Mouse (Mus musculus) embryonic facial prominence, embryonic 11.5 days (tissue): ENCODE measurements at regions not wholly inside any gene's neighbourhood (a gene's known extent, or its start where the extent isn't known, plus 50 kb on each side); places are given as distances from the start of the nearest gene placed in this dataset.
A peak's percentile ranks its signal among the peaks of the same experiment; 100 is the strongest.

ENCODE experiments used
- ATAC-seq: fragments of 200-750 bp; cut with Nextera tagmentation; replicated peaks from 2 replicates; pipeline ENCODE4 v1.8.0; 2017; ENCODE audit warnings: low read depth; ENCODE audit not compliant: insufficient number of reproducible peaks, low FRiP score, low TSS enrichment
- DNase-seq: peaks from one replicate; pipeline ENCODE4 v3.0.0-alpha.2; 2015; ENCODE audit warnings: low spot score
- H3K27ac ChIP-seq: fragments of 300-500 bp; sonication (generic); replicated peaks from 2 replicates; pipeline ENCODE4 v1.5.1; 2014; ENCODE audit warnings: mild to moderate bottlenecking, low read depth, low read length, control low read depth
- H3K27me3 ChIP-seq: fragments of 300-500 bp; sonication (generic); 2 replicates; pipeline ENCODE4 v1.6.1; 2014; ENCODE audit warnings: mild to moderate bottlenecking, low read length, moderate library complexity, mixed read lengths; ENCODE audit not compliant: control insufficient read depth, insufficient read depth
- H3K36me3 ChIP-seq: fragments of 300-500 bp; sonication (generic); replicated peaks from 2 replicates; pipeline ENCODE4 v1.6.1; 2014; ENCODE audit warnings: low read depth, mild to moderate bottlenecking, low read length, moderate library complexity, mixed read lengths; ENCODE audit not compliant: control insufficient read depth, insufficient read depth
- H3K4me1 ChIP-seq: fragments of 300-500 bp; sonication (generic); 2 replicates; pipeline ENCODE4 v1.6.1; 2014; ENCODE audit warnings: low read length, mixed read lengths; ENCODE audit not compliant: control insufficient read depth, insufficient read depth
- H3K4me2 ChIP-seq: fragments of 300-500 bp; sonication (generic); 2 replicates; pipeline ENCODE4 v1.6.1; 2014; ENCODE audit warnings: low read depth, mild to moderate bottlenecking, control low read depth, low read length, moderate library complexity
- H3K4me3 ChIP-seq: fragments of 300-500 bp; sonication (generic); 2 replicates; pipeline ENCODE4 v1.5.1; 2014; ENCODE audit warnings: low read depth, low read length, control low read depth
- H3K9ac ChIP-seq: fragments of 300-500 bp; sonication (generic); replicated peaks from 2 replicates; pipeline ENCODE4 v1.6.1; 2014; ENCODE audit warnings: mild to moderate bottlenecking, control low read depth, low read length
- H3K9me3 ChIP-seq: fragments of 300-500 bp; sonication (generic); replicated peaks from 2 replicates; pipeline ENCODE4 v1.6.1; 2016; ENCODE audit warnings: mild to moderate bottlenecking, low read length, inconsistent platforms, mixed read lengths; ENCODE audit not compliant: control insufficient read depth
- WGBS: fragments of 180-500 bp; shearing (Covaris S2); extraction: QIAGEN DNeasy Blood & Tissue Kit; methylation state at CpG from one replicate; pipeline ENCODE4 v1.1.7; 2014; 5-methylcytosine and 5-hydroxymethylcytosine counted together

DNA sequence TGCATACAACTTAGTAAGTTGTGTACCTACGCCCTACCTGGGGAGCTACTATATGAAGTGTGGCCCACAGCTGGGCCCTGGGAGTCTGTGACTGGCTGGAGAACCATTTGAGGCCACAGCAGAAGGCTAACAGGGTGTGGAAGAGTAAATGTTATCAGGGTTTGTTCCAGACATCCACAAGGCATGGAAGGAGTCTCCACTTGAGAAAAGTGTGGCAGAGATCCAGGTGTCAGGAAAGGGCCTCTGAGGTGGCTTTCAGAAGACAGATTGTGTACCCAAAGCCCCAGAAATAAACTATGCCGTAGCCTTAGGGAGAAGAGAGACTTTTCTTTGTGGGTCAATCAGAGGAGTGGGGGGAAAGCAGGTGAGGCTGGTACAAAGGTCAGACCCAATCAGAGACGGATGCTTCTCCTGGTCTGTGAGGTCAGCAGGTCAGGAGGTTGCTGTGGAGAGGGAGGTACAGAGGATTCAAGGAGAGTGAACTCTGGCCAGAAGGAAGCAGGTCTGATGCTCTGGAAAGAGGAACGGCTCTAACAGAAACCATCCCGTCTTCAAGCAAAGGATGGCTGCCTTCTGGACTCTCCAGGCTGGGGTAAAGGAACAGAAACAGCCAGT, 93.9 kb upstream of the Ercc6l2 start:
- H3K27ac ChIP-seq, result no peak overlapping the region
- 62% methylated on average over 5 of the region's 5 CpGs for WGBS

DNA sequence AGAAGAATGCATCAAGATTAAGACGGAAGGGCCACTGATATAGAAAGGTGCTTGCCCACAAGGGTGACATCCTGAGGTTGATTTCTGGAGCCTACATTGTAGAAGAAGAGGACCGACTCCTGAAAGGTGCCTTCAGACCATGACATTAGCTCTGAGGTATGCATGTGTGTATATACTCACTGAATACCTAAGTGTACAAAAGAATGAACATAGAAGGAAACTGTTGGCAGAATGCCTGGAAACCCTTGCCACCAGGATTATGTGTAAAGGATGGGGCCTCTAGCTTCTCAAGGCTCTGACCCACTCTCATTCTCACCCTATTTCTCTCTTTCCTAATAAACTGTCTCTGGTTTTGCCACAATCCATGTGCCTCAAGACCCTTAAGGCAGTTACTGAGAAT, 90.7 kb upstream of the Ercc6l2 start:
- WGBS, result 94% methylated on average over 2 of the region's 2 CpGs
- no peaks in the 10 kb centered on the region for H3K27me3 ChIP-seq
- no peak overlapping the region for H3K4me3 ChIP-seq
- H3K9me3 ChIP-seq, result no peaks in the 10 kb centered on the region
- DNase-seq (no peak), ATAC-seq (no peak)
- H3K27ac ChIP-seq, result no peak overlapping the region
- H3K4me1 ChIP-seq, result no peaks in the 10 kb centered on the region; the same call in 1 of the 2 replicates
- H3K4me2 ChIP-seq, result no peak overlapping the region
- H3K9ac ChIP-seq, result no peak overlapping the region
- no peaks in the 10 kb centered on the region for H3K36me3 ChIP-seq

More for the DNA sequence above, 93.9 kb upstream of the Ercc6l2 start:
- Histone ChIP-seq H3K4me1 (no peaks in the 10 kb centered on the region; the same call in 1 of the 2 replicates), H3K4me2 (no peak overlapping the region), H3K4me3 (no peak overlapping the region), H3K36me3 (no peaks in the 10 kb centered on the region), H3K27me3 (no peaks in the 10 kb centered on the region), H3K9me3 (no peaks in the 10 kb centered on the region), H3K9ac (no peak overlapping the region)
- DNase-seq, result no peak
- ATAC-seq, result no peak

DNA sequence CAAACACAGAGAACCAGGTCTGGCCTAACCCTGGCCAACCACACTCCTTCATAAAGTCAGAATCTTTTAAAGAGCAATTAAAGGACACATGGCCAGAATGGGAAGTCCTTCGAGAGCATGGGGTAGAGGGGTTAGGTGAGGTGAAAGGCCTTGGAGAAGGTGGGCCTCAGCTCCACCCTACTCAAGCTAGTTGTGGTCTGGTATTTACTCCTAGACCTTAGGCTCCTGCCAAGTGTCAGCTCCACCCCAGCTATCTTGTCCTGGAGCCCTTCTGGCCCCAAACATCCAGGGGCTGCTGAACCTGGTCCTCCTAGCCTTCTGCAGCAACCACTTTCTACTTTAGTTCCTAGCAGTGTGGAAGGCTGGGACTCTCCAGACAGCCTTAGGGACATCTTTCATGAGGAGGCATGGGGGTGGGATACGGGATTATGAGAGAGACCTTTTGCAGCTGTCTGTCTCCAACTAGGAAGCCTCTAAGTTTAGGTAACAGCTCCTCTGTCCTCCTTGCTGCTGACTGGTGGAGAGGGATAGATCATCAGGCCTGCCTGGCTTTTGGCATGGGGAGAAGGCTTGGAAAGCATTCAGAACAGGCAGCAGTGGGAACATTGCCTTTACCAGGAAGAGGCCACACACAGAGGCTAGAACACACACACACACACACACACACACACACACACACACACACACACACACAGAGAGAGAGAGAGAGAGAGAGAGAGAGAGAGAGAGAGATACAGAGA, 90.0 kb upstream of the Ercc6l2 start:
- Histone ChIP-seq H3K4me3 (no peak overlapping the region), H3K9me3 (no peaks in the 10 kb centered on the region), H3K36me3 (no peaks in the 10 kb centered on the region), H3K9ac (no peak overlapping the region), H3K4me1 (no peaks in the 10 kb centered on the region; the same call in 1 of the 2 replicates), H3K4me2 (no peak overlapping the region), H3K27ac (no peak overlapping the region), H3K27me3 (no peaks in the 10 kb centered on the region)
- no peak for DNase-seq
- WGBS, result 61% methylated on average over 2 of the region's 2 CpGs
- no peak for ATAC-seq

DNA sequence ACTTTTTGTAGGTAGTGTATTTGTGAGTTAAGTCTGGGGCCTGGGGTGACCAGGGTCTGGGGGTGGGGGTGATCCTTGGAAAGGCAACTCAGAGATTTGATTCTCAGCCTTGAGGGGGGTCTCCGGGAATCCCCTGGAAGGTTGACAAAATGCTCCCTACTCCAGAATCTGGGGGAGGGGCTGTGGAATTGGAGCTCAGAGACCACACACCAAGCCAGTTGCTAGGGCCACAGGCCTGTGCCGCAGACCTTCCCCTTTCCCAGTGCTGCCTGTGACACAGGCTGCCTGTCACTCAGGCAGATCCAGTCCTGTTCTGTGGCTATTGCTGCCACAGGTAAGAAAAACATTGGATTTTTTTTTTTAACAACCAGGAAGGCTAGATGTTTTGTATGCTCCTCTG, 89.0 kb upstream of the Ercc6l2 start:
- no peak overlapping the region for H3K4me2 ChIP-seq
- no peaks in the 10 kb centered on the region for H3K36me3 ChIP-seq
- 0% methylated on average over 2 of the region's 2 CpGs for WGBS
- H3K9ac ChIP-seq, result no peak overlapping the region
- DNase-seq (peak; percentile 66), ATAC-seq (peak; percentile 67; the same call in 1 of the 2 replicates)
- no peak overlapping the region for H3K4me3 ChIP-seq
- no peaks in the 10 kb centered on the region for H3K27me3 ChIP-seq
- H3K4me1 ChIP-seq, result no peaks in the 10 kb centered on the region; the same call in 1 of the 2 replicates
- H3K9me3 ChIP-seq, result no peaks in the 10 kb centered on the region
- no peak overlapping the region for H3K27ac ChIP-seq

DNA sequence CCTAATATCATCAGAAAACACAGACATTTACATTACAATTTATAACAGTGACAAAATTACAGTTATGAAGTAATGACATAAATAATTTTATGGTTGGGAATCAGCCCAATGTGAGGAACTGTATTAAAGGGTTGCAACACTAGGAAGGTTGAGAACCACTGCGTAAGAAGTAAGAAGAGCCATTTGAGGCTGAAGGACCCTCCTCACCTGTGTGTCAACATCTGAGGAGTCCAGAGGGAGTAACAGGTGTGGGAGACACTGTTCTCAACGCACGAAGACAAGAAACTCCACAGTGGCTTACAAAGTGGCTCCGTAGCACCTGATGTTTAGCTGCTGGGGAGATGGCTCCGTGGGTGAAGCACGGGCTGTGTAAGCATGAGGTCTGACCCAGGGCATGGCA, 88.5 kb upstream of the Ercc6l2 start:
- Histone ChIP-seq H3K4me1 (no peaks in the 10 kb centered on the region; the same call in 1 of the 2 replicates), H3K36me3 (no peaks in the 10 kb centered on the region), H3K4me2 (no peak overlapping the region), H3K4me3 (no peak overlapping the region), H3K27ac (no peak overlapping the region), H3K9ac (no peak overlapping the region), H3K27me3 (no peaks in the 10 kb centered on the region), H3K9me3 (no peaks in the 10 kb centered on the region)
- DNase-seq (no peak), ATAC-seq (no peak)
- WGBS, result 78% methylated on average over 6 of the region's 6 CpGs

DNA sequence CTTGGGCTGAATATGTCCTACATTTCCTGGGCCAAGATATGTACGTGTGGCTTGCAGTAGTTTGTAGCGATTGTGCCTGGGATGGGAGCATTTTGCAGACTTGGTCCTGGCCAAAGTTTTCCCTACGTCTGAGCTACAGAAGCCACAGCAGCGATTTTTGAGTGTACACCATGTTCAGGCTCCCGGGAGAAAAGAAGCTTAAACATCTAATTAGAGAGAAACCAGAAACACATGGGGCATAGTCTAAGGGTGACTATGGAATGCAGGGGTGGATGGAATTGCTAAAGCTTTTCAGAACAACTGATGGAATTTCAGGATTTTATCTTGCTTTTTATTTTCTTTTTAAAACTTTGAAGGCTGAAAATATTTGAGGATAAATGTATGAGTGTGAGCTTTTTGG, 79.3 kb upstream of the Ercc6l2 start:
- WGBS, result 46% methylated on average over 5 of the region's 5 CpGs
- DNase-seq (peak; percentile 67), ATAC-seq (no peak; the same call in 1 of the 2 replicates)
- Histone ChIP-seq H3K4me1 (no peaks in the 10 kb centered on the region), H3K27ac (no peak overlapping the region), H3K9me3 (no peaks in the 10 kb centered on the region), H3K4me3 (no peak overlapping the region), H3K36me3 (no peaks in the 10 kb centered on the region), H3K4me2 (no peak overlapping the region), H3K27me3 (no peaks in the 10 kb centered on the region), H3K9ac (no peak overlapping the region)

DNA sequence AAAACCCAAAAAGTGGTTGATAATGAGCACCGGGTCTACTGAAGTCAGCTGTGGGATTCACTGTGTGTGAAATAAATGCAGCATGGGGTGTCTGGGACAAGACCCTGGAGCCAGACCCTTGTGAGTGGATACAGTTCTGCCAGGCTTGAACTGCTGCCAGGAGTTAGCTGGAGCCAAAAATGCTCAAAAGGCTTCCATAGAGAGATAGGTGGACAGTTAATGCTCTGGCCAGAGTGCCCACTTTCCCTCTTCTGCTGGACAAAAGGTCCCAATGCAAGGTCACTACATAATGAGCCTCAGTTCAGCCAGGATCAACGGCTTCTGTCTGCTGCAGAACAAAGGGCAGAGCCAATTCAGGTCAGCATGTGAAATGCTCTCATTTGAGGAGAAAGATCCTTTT, 73.2 kb upstream of the Ercc6l2 start:
- Histone ChIP-seq H3K27me3 (no peaks in the 10 kb centered on the region), H3K9me3 (no peaks in the 10 kb centered on the region), H3K36me3 (no peaks in the 10 kb centered on the region), H3K4me2 (no peak overlapping the region), H3K4me3 (no peak overlapping the region), H3K4me1 (no peaks in the 10 kb centered on the region), H3K27ac (no peak overlapping the region), H3K9ac (no peak overlapping the region)
- no peak for DNase-seq
- no peak for ATAC-seq
- WGBS, result 54% methylated on average over 2 of the region's 2 CpGs

DNA sequence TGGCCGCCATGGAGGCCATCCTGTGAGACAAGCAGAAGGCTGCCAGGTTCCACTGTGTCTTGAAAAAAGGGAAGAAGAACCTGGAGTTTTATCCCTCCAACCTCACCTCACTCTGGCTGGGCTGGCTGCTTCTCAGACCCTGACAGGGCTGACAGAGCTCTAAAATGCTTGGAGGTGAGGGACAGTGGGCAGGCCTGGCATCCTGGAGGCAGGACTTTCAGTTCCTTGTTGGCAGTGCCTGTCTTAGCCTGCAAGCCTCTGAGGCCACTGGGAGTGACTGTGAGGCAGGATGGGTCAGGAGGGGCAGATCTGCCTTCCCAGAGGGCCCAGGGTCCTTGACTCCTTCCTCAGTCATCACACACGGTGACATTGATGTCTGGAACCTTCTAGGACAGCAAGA, 66.3 kb upstream of the Ercc6l2 start:
- WGBS, result 83% methylated on average over 2 of the region's 2 CpGs
- Histone ChIP-seq H3K4me1 (no peaks in the 10 kb centered on the region), H3K27ac (no peak overlapping the region), H3K27me3 (no peaks in the 10 kb centered on the region), H3K9ac (no peak overlapping the region), H3K9me3 (no peaks in the 10 kb centered on the region), H3K4me3 (no peak overlapping the region), H3K36me3 (no peaks in the 10 kb centered on the region), H3K4me2 (no peak overlapping the region)
- DNase-seq (no peak), ATAC-seq (no peak)
